ENCODE assay signal across 12 mouse cellular contexts in the genomic region with DNA sequence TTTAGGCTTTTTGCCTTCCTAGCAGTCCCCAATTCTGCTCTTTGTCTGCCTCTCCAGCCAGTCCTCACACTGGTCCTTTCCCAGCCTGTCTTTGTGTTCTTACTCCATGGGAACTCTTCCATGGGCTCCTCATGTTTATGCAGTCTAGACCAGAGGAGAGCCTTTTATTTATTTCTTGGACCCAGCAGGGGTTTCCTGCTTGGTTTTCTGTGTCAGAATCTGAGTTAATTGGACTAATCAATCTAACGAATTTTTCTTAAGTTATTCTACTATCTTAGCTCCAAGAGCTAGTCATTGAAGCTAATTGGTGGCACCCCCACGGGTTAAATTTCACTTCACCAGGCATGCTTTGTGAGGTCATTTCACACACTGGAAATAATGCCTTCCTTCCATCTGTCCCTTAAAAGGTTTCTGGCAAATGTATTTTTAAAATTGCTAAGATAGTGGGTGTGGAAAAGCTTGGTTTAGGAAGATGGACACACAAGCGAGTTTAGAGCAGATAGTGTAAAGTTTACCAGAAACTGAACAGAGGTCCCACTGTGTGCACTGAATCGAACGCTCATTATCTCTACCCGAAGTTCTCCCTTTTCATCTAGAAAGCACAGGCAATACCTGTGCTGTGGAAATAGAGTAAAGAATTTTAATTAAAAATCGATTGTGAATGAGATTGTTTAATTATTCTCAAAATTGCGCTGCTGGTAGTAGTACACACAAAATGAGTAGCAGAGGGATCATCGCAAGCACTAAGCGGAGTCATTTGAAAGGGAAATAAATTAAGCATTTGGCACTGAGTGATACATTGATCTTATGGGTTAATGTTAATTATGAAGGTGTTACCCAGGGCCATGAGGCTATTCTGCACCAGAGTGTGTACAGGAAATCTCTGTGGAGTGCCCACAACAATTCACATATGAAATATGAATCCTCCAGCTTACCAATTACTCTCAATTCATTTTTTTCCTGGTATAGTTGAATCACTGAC.
A peak's percentile ranks its signal among the peaks of the same experiment; 100 is the strongest.
DNase-seq lines count a peak whose midpoint lies in the region; ATAC-seq lines count a peak whose summit lies in the region.
"Had no signal": no experiment of that assay in that cellular context is flagged by ENCODE, and none has a peak within 500 bp of the region (broad histone marks: within the 10 kb centered on the region; RNA-seq: fewer than 3 reads in every experiment).

No protein-coding gene starts in this region.

- no peaks in the 10 kb centered on the region for H3K27me3 ChIP-seq in hindbrain, embryonic 14.5 days (ENCODE audit: control insufficient read depth, insufficient read depth, low read length)
- H3K27me3 ChIP-seq in heart, embryonic 10.5 days (ENCODE audit: insufficient read depth, poor library complexity, severe bottlenecking) = no peaks in the 10 kb centered on the region
- H3K27me3 ChIP-seq: embryonic facial prominence, embryonic 15.5 days; limb, embryonic 12.5 days; lung, embryonic 15.5 days had no signal

- peak; percentile 30 for DNase-seq in brain, embryonic 18.5 days (ENCODE audit: low read depth, low spot score)
- peak; percentile 4 for DNase-seq in embryo, embryonic 9.5 days (ENCODE audit: extremely low spot score)
- DNase-seq in hindbrain, embryonic 14.5 days (ENCODE audit: low spot score) = peak; percentile 33
- peak; percentile 13 for DNase-seq in neural tube, embryonic 10.5 days (ENCODE audit: extremely low spot score, low spot score)
- DNase-seq in heart, embryonic 10.5 days (ENCODE audit: low spot score) = no peak
- DNase-seq in cerebellum, adult 18-20 months = no peak
- no peak for DNase-seq in adrenal gland, adult 18-20 months (ENCODE audit: low spot score in 2 of 2)
- DNase-seq: kidney, postnatal 36 days had no signal

- 43% methylated on average over 10 of the region's 10 CpGs for WGBS in hindbrain, embryonic 14.5 days
- 74% methylated on average over 10 of the region's 10 CpGs for WGBS in heart, embryonic 10.5 days

- H3K36me3 ChIP-seq in hindbrain, embryonic 14.5 days (replicated peaks; ENCODE audit: control insufficient read depth, insufficient read depth) = no peaks in the 10 kb centered on the region
- H3K36me3 ChIP-seq in heart, embryonic 10.5 days = no peaks in the 10 kb centered on the region
- H3K36me3 ChIP-seq: embryonic facial prominence, embryonic 15.5 days; limb, embryonic 12.5 days; lung, embryonic 15.5 days had no signal

- H3K4me2 ChIP-seq in hindbrain, embryonic 14.5 days (replicated peaks) = no peak overlapping the region
- H3K4me2 ChIP-seq: embryonic facial prominence, embryonic 15.5 days; limb, embryonic 12.5 days; lung, embryonic 15.5 days had no signal

- peak overlapping the region; percentile 58; the same call in 1 of the 2 replicates for H3K27ac ChIP-seq in hindbrain, embryonic 14.5 days
- no peak overlapping the region for H3K27ac ChIP-seq in heart, embryonic 10.5 days
- H3K27ac ChIP-seq: embryonic facial prominence, embryonic 15.5 days; limb, embryonic 12.5 days; lung, embryonic 15.5 days; stomach, postnatal 0 days had no signal

- no peaks in the 10 kb centered on the region for H3K9me3 ChIP-seq in hindbrain, embryonic 14.5 days (ENCODE audit: control insufficient read depth, low read length)
- no peaks in the 10 kb centered on the region for H3K9me3 ChIP-seq in heart, embryonic 10.5 days
- H3K9me3 ChIP-seq: embryonic facial prominence, embryonic 15.5 days; limb, embryonic 12.5 days; lung, embryonic 15.5 days had no signal

- no peak overlapping the region for H3K9ac ChIP-seq in hindbrain, embryonic 14.5 days
- H3K9ac ChIP-seq: embryonic facial prominence, embryonic 15.5 days; limb, embryonic 12.5 days; lung, embryonic 15.5 days had no signal

- no peak overlapping the region for H3K4me3 ChIP-seq in hindbrain, embryonic 14.5 days (replicated peaks; ENCODE audit: low read length)
- H3K4me3 ChIP-seq in heart, embryonic 10.5 days = no peak overlapping the region
- H3K4me3 ChIP-seq: embryonic facial prominence, embryonic 15.5 days; limb, embryonic 12.5 days; lung, embryonic 15.5 days had no signal

- peak; percentile 89 for ATAC-seq in hindbrain, embryonic 14.5 days (ENCODE audit: low FRiP score)

- peaks cover 11% of the 10 kb centered on the region for H3K4me1 ChIP-seq in hindbrain, embryonic 14.5 days (replicated peaks; ENCODE audit: control insufficient read depth, insufficient read depth, low read length)
- no peaks in the 10 kb centered on the region for H3K4me1 ChIP-seq in heart, embryonic 10.5 days
- H3K4me1 ChIP-seq: embryonic facial prominence, embryonic 15.5 days; limb, embryonic 12.5 days; lung, embryonic 15.5 days had no signal

Comparison
In these comparisons a context has a peak if more than half of its experiments do, and no peak if none do; other contexts are left out.
1. DNase-seq: peak in brain, embryonic 18.5 days (single experiment), embryo, embryonic 9.5 days (single experiment), hindbrain, embryonic 14.5 days (single experiment) and neural tube, embryonic 10.5 days (single experiment); none in heart, embryonic 10.5 days (single experiment), cerebellum, adult 18-20 months (0 of 2) and adrenal gland, adult 18-20 months (0 of 2).